Mouse (Mus musculus): Measurements from ENCODE around the gene AI481877. TPM values are rescaled to one million over a fixed set of nuclear protein-coding genes. Genes with fewer than 3 reads are reported as not detected.

Gene AI481877
- not detected for polyA plus RNA-seq (2017; shearing (Covaris generic))

GRCm38 (mm10) chr4:59138507-59139033, at the start of gene AI481877:
TSS of gene AI481877 (minus strand) at chr4:59138983.

GRCm38 (mm10) chr4:59034918-59035785, 103.6 kb downstream of the AI481877 start, which contains the start of gene Gng10:
TSS of gene Gng10 (plus strand) at chr4:59035088.

GRCm38 (mm10) chr4:59002948-59003805, 135.6 kb downstream of the AI481877 start, which contains the start of gene Gm20503:
TSS of gene Gm20503 (plus strand) at chr4:59003210.

GRCm38 (mm10) chr4:58994762-58995161, 144.0 kb downstream of the AI481877 start, which contains the start of gene Dnajc25:
TSS of gene Dnajc25 (plus strand) at chr4:58995062.

Other genes starting within 250 kb of the AI481877 start
- gene Ecpas, start 226.2 kb downstream of the AI481877 start, polyA plus RNA-seq (2017; shearing (Covaris generic)): 31.8 TPM
- gene Zkscan16, start 195.4 kb downstream of the AI481877 start, polyA plus RNA-seq (2017; shearing (Covaris generic)): not detected
- 0.58 TPM for gene Ptgr1, start 151.9 kb downstream of the AI481877 start, polyA plus RNA-seq (2017; shearing (Covaris generic))
- 0.31 TPM for gene Dnajc25, start 143.9 kb downstream of the AI481877 start, polyA plus RNA-seq (2017; shearing (Covaris generic))
- not detected for gene Gm20503, start 135.8 kb downstream of the AI481877 start, polyA plus RNA-seq (2017; shearing (Covaris generic))
- gene Gng10, start 103.9 kb downstream of the AI481877 start, polyA plus RNA-seq (2017; shearing (Covaris generic)): 142 TPM
- 16.4 TPM for gene Ugcg, start 50.3 kb upstream of the AI481877 start, polyA plus RNA-seq (2017; shearing (Covaris generic))